In the genomic region with DNA sequence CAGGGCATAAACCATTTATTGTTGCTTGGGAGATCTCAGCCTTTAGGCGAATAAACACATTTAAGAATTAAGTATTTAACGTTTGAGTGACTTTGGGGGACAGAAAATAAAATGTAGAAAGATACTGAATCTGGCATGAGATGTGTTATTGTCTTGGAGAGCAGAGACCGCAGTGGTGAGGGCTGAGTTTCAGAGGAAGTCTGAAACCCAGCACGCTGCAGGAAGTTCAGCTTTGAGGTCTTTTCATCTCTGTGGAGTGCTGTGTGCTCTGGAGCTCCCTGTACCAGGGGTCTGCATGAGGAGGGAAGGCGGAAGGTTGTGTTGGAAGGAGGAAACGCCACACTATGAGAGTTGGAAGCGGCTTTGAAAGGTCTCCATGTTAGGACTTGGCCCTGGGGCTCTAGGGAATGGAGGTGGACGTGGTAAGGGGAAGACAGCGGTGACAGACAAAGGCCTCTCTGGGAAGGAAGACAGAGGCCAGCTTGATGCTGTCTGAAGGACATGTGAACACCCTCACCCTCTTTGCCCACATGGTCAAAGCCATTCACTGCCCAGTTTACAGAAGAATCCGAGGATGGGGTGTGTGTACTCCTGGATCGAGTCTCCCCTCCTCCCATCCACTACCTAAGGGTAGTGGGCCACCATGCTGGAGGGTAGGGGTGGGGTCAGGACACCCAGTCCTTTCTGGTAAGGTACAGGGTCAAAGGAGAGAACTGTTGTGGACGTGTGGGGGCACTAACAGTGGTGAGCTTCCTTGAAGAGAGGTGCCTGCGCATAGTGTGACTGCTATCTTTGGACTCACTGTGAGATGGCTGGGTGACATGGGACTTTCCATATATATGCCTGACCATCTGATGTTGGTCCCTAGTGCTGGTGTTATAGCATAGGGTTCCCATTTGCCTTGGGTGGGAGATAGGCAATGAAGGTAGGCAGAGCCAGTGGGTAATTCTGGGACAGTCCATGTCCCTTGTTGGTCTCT, we compare ENCODE assay signal across 12 mouse cellular contexts. TPM values are rescaled to one million over a fixed set of nuclear protein-coding genes. Genes with fewer than 3 reads are reported as not detected.
DNase-seq lines count a peak whose midpoint lies in the region; ATAC-seq and TF ChIP-seq lines count a peak whose summit lies in the region.
"Had no signal": no experiment of that assay in that cellular context is flagged by ENCODE, and none has a peak within 500 bp of the region (broad histone marks: within the 10 kb centered on the region; RNA-seq: fewer than 3 reads in every experiment).

No protein-coding gene starts in this region.

- no peak overlapping the region for H3K4me3 ChIP-seq in heart, postnatal 0 days (ENCODE audit: low read depth, low read length)
- H3K4me3 ChIP-seq in heart, adult 2 months, result no peak overlapping the region
- no peak overlapping the region for H3K4me3 ChIP-seq in bone marrow macrophage, adult 2 months (ENCODE audit: insufficient read depth, low read length)
- no peak overlapping the region for H3K4me3 ChIP-seq in forebrain, embryonic 14.5 days (ENCODE audit: low read depth, low read length)
- H3K4me3 ChIP-seq: erythroblast, embryonic 14.5 days; limb, embryonic 13.5 days had no signal

- no peak overlapping the region for H3K9ac ChIP-seq in heart, postnatal 0 days (replicated peaks; ENCODE audit: low read depth, low read length)
- H3K9ac ChIP-seq in heart, adult 2 months (ENCODE audit: low read depth, low read length), result no peak overlapping the region
- H3K9ac ChIP-seq in forebrain, embryonic 14.5 days (ENCODE audit: low read length), result no peak overlapping the region
- H3K9ac ChIP-seq: limb, embryonic 13.5 days had no signal

- WGBS in heart, postnatal 0 days, result 80% methylated on average over 13 of the region's 13 CpGs
- 69% methylated on average over 13 of the region's 13 CpGs for WGBS in heart, adult 2 months
- WGBS in forebrain, embryonic 14.5 days, result 89% methylated on average over 13 of the region's 13 CpGs

- peaks cover 10% of the 10 kb centered on the region for H3K4me1 ChIP-seq in heart, postnatal 0 days (ENCODE audit: control insufficient read depth, insufficient read depth)
- peaks cover 4% of the 10 kb centered on the region for H3K4me1 ChIP-seq in heart, adult 2 months (ENCODE audit: control insufficient read depth, insufficient read depth, low read length)
- H3K4me1 ChIP-seq in bone marrow macrophage, adult 2 months (ENCODE audit: control insufficient read depth, insufficient read depth, low read length), result peaks cover 64% of the 10 kb centered on the region
- no peaks in the 10 kb centered on the region for H3K4me1 ChIP-seq in forebrain, embryonic 14.5 days (ENCODE audit: control insufficient read depth, insufficient read depth, low read length)

- no peak overlapping the region; the same call in 1 of the 2 replicates for H3K4me2 ChIP-seq in heart, postnatal 0 days (ENCODE audit: low read depth, low read length)
- no peak overlapping the region for H3K4me2 ChIP-seq in forebrain, embryonic 14.5 days (ENCODE audit: low read length)
- H3K4me2 ChIP-seq: limb, embryonic 13.5 days had no signal

- TF ChIP-seq CTCF in heart, postnatal 0 days (IDR thresholded peaks at IDR 0.05; ENCODE audit: low read depth), result no peak
- no peak for TF ChIP-seq CTCF in heart, adult 2 months (IDR thresholded peaks at IDR 0.05)
- no peak for TF ChIP-seq CTCF in bone marrow macrophage, adult 2 months (IDR thresholded peaks at IDR 0.05; ENCODE audit: low read depth, low read length)

- no peak for ATAC-seq in heart, postnatal 0 days (ENCODE audit: insufficient read depth, low read depth)
- peak; percentile 22; the same call in 1 of the 2 replicates for ATAC-seq in megakaryocyte, adult 5-6 weeks (ENCODE audit: poor library complexity, severe bottlenecking)
- ATAC-seq in forebrain, embryonic 14.5 days, result no peak

- H3K9me3 ChIP-seq in heart, postnatal 0 days (replicated peaks; ENCODE audit: control insufficient read depth, low read length), result no peaks in the 10 kb centered on the region
- no peaks in the 10 kb centered on the region for H3K9me3 ChIP-seq in forebrain, embryonic 14.5 days (replicated peaks; ENCODE audit: control insufficient read depth, low read length)
- H3K9me3 ChIP-seq: limb, embryonic 13.5 days had no signal

- no peaks in the 10 kb centered on the region for H3K36me3 ChIP-seq in heart, postnatal 0 days (replicated peaks; ENCODE audit: control insufficient read depth, insufficient read depth, low read length)
- H3K36me3 ChIP-seq in heart, adult 2 months (ENCODE audit: control insufficient read depth, insufficient read depth, low read length), result no peaks in the 10 kb centered on the region
- H3K36me3 ChIP-seq in forebrain, embryonic 14.5 days (ENCODE audit: control insufficient read depth, insufficient read depth, low read length), result no peaks in the 10 kb centered on the region
- H3K36me3 ChIP-seq: limb, embryonic 13.5 days had no signal

- DNase-seq in heart, postnatal 0 days (ENCODE audit: low spot score), result no peak
- no peak for DNase-seq in heart, adult 2 months
- DNase-seq in thymus, postnatal 36 days, result peak; percentile 64 to 73
- DNase-seq in forebrain, embryonic 14.5 days (ENCODE audit: low spot score), result no peak
- DNase-seq in cerebellum, adult 8-10 months, result no peak
- no peak for DNase-seq in ovary, adult 18-20 months (ENCODE audit: low spot score)
- DNase-seq: heart, postnatal 10 days; kidney, adult 2 months had no signal

- no peak for TF ChIP-seq EP300 in heart, postnatal 0 days (IDR thresholded peaks at IDR 0.05; ENCODE audit: low read depth)
- TF ChIP-seq EP300 in heart, adult 2 months (IDR thresholded peaks at IDR 0.05; ENCODE audit: insufficient read depth, low read depth, low read length), result no peak

- H3K27ac ChIP-seq in heart, postnatal 0 days (ENCODE audit: low read depth), result peak overlapping the region; percentile 33; the same call in 1 of the 2 replicates
- H3K27ac ChIP-seq in heart, adult 2 months, result no peak overlapping the region
- H3K27ac ChIP-seq in bone marrow macrophage, adult 2 months (ENCODE audit: insufficient read depth, low read depth, low read length), result peak overlapping the region; percentile 73
- no peak overlapping the region for H3K27ac ChIP-seq in forebrain, embryonic 14.5 days (ENCODE audit: low read depth, low read length)
- H3K27ac ChIP-seq: limb, embryonic 13.5 days had no signal

- H3K27me3 ChIP-seq in heart, postnatal 0 days (ENCODE audit: control insufficient read depth, insufficient read depth, low read length), result no peaks in the 10 kb centered on the region
- H3K27me3 ChIP-seq in heart, adult 2 months (ENCODE audit: control insufficient read depth, insufficient read depth, low read length), result no peaks in the 10 kb centered on the region
- H3K27me3 ChIP-seq in forebrain, embryonic 14.5 days (replicated peaks; ENCODE audit: control insufficient read depth, insufficient read depth, low read length), result no peaks in the 10 kb centered on the region
- H3K27me3 ChIP-seq: limb, embryonic 13.5 days had no signal

- intact Hi-C loops in heart, adult 2 months (cut with DNase I), result no loop called here

- H3K79me2 ChIP-seq in heart, adult 2 months (replicated peaks; ENCODE audit: control insufficient read depth, insufficient read depth, low read length), result no peaks in the 10 kb centered on the region

- no peak for TF ChIP-seq POLR2A in heart, adult 2 months (IDR thresholded peaks at IDR 0.05; ENCODE audit: insufficient read depth, low read depth, low read length)
- no peak for TF ChIP-seq POLR2A in bone marrow macrophage, adult 2 months (IDR thresholded peaks at IDR 0.05; ENCODE audit: borderline replicate concordance, low read depth, low read length)

RNA-seq across cellular contexts. Expression of gene Adcy7, which starts 18.4 kb away (rescaled TPM):
- total RNA-seq in heart, postnatal 0 days (2014; rRNA removed; ENCODE audit: low replicate concordance), result 3.5 and 7.3 TPM in 2 replicates
- 1.2 and 1.9 TPM in 2 replicates for polyA plus RNA-seq in heart, postnatal 0 days (2015; fragmentation: Nextera tagmentation; extraction: Ambion mirVana)
- 1 to 10 TPM; 5.9 to 7.6 TPM for total RNA-seq in heart, adult 2 months (2021)
- 10.5 and 11.8 TPM in 2 replicates for polyA plus RNA-seq in heart, adult 2 months (2012; rRNA removed)
- 145 and 146 TPM in 2 replicates for polyA plus RNA-seq in bone marrow macrophage, adult 2 months (2012; ENCODE audit: insufficient read depth, insufficient read length, missing spikeins)
- total RNA-seq in megakaryocyte, adult 5-6 weeks (2015), result 43.5 and 58.4 TPM in 2 replicates
- total RNA-seq in megakaryocyte, adult 5-6 weeks (2017), result 63.7 and 70.3 TPM in 2 replicates
- 1.1 and 1.3 TPM in 2 replicates for polyA plus RNA-seq in forebrain, embryonic 14.5 days (2014; fragmentation: Nextera tagmentation; extraction: Ambion mirVana)

Comparison
In these comparisons a context has a peak if more than half of its experiments do, and no peak if none do; other contexts are left out.
1. H3K27ac ChIP-seq: peak in heart, postnatal 0 days (single experiment) and bone marrow macrophage, adult 2 months (single experiment); none in heart, adult 2 months (single experiment) and forebrain, embryonic 14.5 days (single experiment).
2. DNase-seq: peak in thymus, postnatal 36 days (2 of 2); none in heart, postnatal 0 days (single experiment), heart, adult 2 months (0 of 2), forebrain, embryonic 14.5 days (single experiment), cerebellum, adult 8-10 months (single experiment) and ovary, adult 18-20 months (single experiment).
3. RNA of gene Adcy7, which starts 18.4 kb away (polyA plus RNA-seq): 145 to 146 TPM in bone marrow macrophage, adult 2 months; 10.5 to 11.8 TPM in heart, adult 2 months, 1.2 to 1.9 TPM in heart, postnatal 0 days and 1.1 to 1.3 TPM in forebrain, embryonic 14.5 days; every median in the first group is over 10 times any median in the second.